Mouse (Mus musculus) kidney, postnatal 14 days (tissue): ENCODE measurements at regions not wholly inside any gene's neighbourhood (a gene's known extent, or its start where the extent isn't known, plus 50 kb on each side); places are given as distances from the start of the nearest gene placed in this dataset.

Source experiments
- DNase-seq: peaks from one replicate; pipeline ENCODE4 v3.0.0; 2022; ENCODE audit warnings: mixed read lengths

- DNase-seq, result no peak
Observed at GRCm38 (mm10) chr2:147690506-147691208, 328.9 kb downstream of the Pax1 start.

- DNase-seq, result peak; percentile 18
Observed at GRCm38 (mm10) chr2:147688742-147689141, 327.0 kb downstream of the Pax1 start.

- peak; percentile 19 for DNase-seq
Observed at GRCm38 (mm10) chr2:147656667-147657066, 294.9 kb downstream of the Pax1 start.

GRCm38 (mm10) chr2:147650229-147650628 is 288.5 kb downstream of the Pax1 start:
- DNase-seq, result no peak

GRCm38 (mm10) chr2:147647972-147648371 is 286.2 kb downstream of the Pax1 start:
- DNase-seq, result no peak

- peak; percentile 2 for DNase-seq
Observed at GRCm38 (mm10) chr2:147647506-147647905, 285.8 kb downstream of the Pax1 start.

- no peak for DNase-seq
Observed at GRCm38 (mm10) chr2:147637882-147638281, 276.2 kb downstream of the Pax1 start.

GRCm38 (mm10) chr2:147632737-147633136 is 271.0 kb downstream of the Pax1 start:
- DNase-seq, result no peak

GRCm38 (mm10) chr2:147629716-147630115 is 268.0 kb downstream of the Pax1 start:
- DNase-seq, result peak; percentile 1

GRCm38 (mm10) chr2:147627096-147627495 is 265.4 kb downstream of the Pax1 start:
- DNase-seq, result no peak

GRCm38 (mm10) chr2:147623116-147623515 is 261.4 kb downstream of the Pax1 start:
- DNase-seq, result no peak

GRCm38 (mm10) chr2:147617849-147618248 is 256.1 kb downstream of the Pax1 start:
- DNase-seq, result no peak

GRCm38 (mm10) chr2:147610343-147610742 is 248.6 kb downstream of the Pax1 start:
- no peak for DNase-seq

- no peak for DNase-seq
Observed at GRCm38 (mm10) chr2:147601639-147602038, 239.9 kb downstream of the Pax1 start.

GRCm38 (mm10) chr2:147572413-147572812 is 210.7 kb downstream of the Pax1 start:
- DNase-seq, result no peak

GRCm38 (mm10) chr2:147561220-147561619 is 199.5 kb downstream of the Pax1 start:
- no peak for DNase-seq

- no peak for DNase-seq
Observed at GRCm38 (mm10) chr2:147560426-147561155, 198.9 kb downstream of the Pax1 start.

- no peak for DNase-seq
Observed at GRCm38 (mm10) chr2:147529161-147529560, 167.4 kb downstream of the Pax1 start.

GRCm38 (mm10) chr2:147515436-147515835 is 153.7 kb downstream of the Pax1 start:
- no peak for DNase-seq

- no peak for DNase-seq
Observed at GRCm38 (mm10) chr2:147514748-147515147, 153.0 kb downstream of the Pax1 start.

GRCm38 (mm10) chr2:147503962-147504361 is 142.2 kb downstream of the Pax1 start:
- DNase-seq, result no peak

GRCm38 (mm10) chr2:147498731-147499130 is 137.0 kb downstream of the Pax1 start:
- no peak for DNase-seq

GRCm38 (mm10) chr2:147455932-147456331 is 94.2 kb downstream of the Pax1 start:
- no peak for DNase-seq
